Mouse (Mus musculus) forelimb bud, embryonic 11.5 days (tissue): ENCODE results near the gene Bdp1.
"Not testable (repeated sequence)": the region's sequence is repeated elsewhere in the genome, so short reads cannot be mapped to it uniquely, and the experiment has no call there.

Source experiments
- DNase-seq: peaks from one replicate; pipeline ENCODE4 v3.0.0-alpha.2; 2012; ENCODE audit warnings: low read depth, low spot score

Gene Bdp1

GRCm38 (mm10) chr13:100103748-100104254 lies at the start of gene Bdp1:
TSS of gene Bdp1 (minus strand) at chr13:100104070.
- peak; percentile 92 for DNase-seq

- DNase-seq, result no peak
Observed at GRCm38 (mm10) chr13:100152659-100153058, 48.8 kb upstream of the Bdp1 start.

- no peak for DNase-seq
Observed at GRCm38 (mm10) chr13:100141646-100142314, 37.9 kb upstream of the Bdp1 start.

GRCm38 (mm10) chr13:100125258-100125643 lies 21.4 kb upstream of the Bdp1 start:
- no peak for DNase-seq

GRCm38 (mm10) chr13:100124423-100125257 lies 20.8 kb upstream of the Bdp1 start, which contains the start of gene Smn1:
TSS of gene Smn1 (plus strand) at chr13:100124852.
- DNase-seq, result peak; percentile 92

GRCm38 (mm10) chr13:100123970-100124369 lies 20.1 kb upstream of the Bdp1 start:
- DNase-seq, result no peak

- no peak for DNase-seq
Observed at GRCm38 (mm10) chr13:100112218-100112972, 8.5 kb upstream of the Bdp1 start.

GRCm38 (mm10) chr13:100107652-100108472 lies 4.0 kb upstream of the Bdp1 start, which contains the start of gene Serf1:
TSS of gene Serf1 (plus strand) at chr13:100108012.
- peak; percentile 78 for DNase-seq

GRCm38 (mm10) chr13:100103052-100103658 lies 715 bp downstream of the Bdp1 start:
- DNase-seq, result no peak

GRCm38 (mm10) chr13:100098808-100099207 lies 5.1 kb downstream of the Bdp1 start:
- no peak for DNase-seq

- DNase-seq, result no peak
Observed at GRCm38 (mm10) chr13:100071473-100071872, 32.4 kb downstream of the Bdp1 start.

- DNase-seq, result no peak
Observed at GRCm38 (mm10) chr13:100067821-100068220, 36.0 kb downstream of the Bdp1 start.

GRCm38 (mm10) chr13:100063936-100064335 lies 39.9 kb downstream of the Bdp1 start:
- no peak for DNase-seq

GRCm38 (mm10) chr13:100057738-100058137 lies 46.1 kb downstream of the Bdp1 start:
- not testable (repeated sequence) for DNase-seq

GRCm38 (mm10) chr13:100026013-100026412 lies 77.9 kb downstream of the Bdp1 start:
- DNase-seq, result no peak

- DNase-seq, result no peak
Observed at GRCm38 (mm10) chr13:100016891-100017290, 87.0 kb downstream of the Bdp1 start.

GRCm38 (mm10) chr13:100015937-100016336 lies 87.9 kb downstream of the Bdp1 start:
- no peak for DNase-seq

- DNase-seq, result peak; percentile 96
Observed at GRCm38 (mm10) chr13:100014906-100015895, 88.7 kb downstream of the Bdp1 start, which contains the start of gene Mccc2. TSS of gene Mccc2 (minus strand) at chr13:100015639.

- DNase-seq, result no peak
Observed at GRCm38 (mm10) chr13:100005911-100006496, 97.9 kb downstream of the Bdp1 start.
